Mouse (Mus musculus) G1E (cell line): ENCODE measurements around the gene Jarid2. TPM values are rescaled to one million over a fixed set of nuclear protein-coding genes. Genes with fewer than 3 reads are reported as not detected.

ENCODE experiments used
- ATAC-seq: 2 replicates; pipeline ENCODE4 v1.8.0; 2016; ENCODE audit warnings: mild to moderate bottlenecking; ENCODE audit not compliant: insufficient number of reproducible peaks, poor library complexity, low FRiP score, severe bottlenecking; ENCODE audit errors: extremely low read depth
- DNase-seq: peaks from one replicate; pipeline ENCODE4 v3.0.0; 2012; ENCODE audit warnings: low spot score
- H3K27me3 ChIP-seq: 2 replicates; pipeline ENCODE4 v1.6.1; 2012; ENCODE audit warnings: mild to moderate bottlenecking, low read length, inconsistent platforms; ENCODE audit not compliant: insufficient read depth
- H3K36me3 ChIP-seq: replicated peaks from 2 replicates; pipeline ENCODE3; 2012; ENCODE audit warnings: mild to moderate bottlenecking, inconsistent platforms
- H3K4me1 ChIP-seq: 2 replicates; pipeline ENCODE4 v1.6.1; 2012; ENCODE audit warnings: low read depth, low read length, inconsistent platforms, mixed read lengths; ENCODE audit not compliant: insufficient read depth
- H3K4me3 ChIP-seq: 2 replicates; pipeline ENCODE4 v1.5.1; 2012; ENCODE audit warnings: low read depth, mild to moderate bottlenecking, inconsistent platforms, low read length, moderate library complexity, mixed read lengths
- H3K9me3 ChIP-seq: replicated peaks from 2 replicates; pipeline ENCODE4 v1.6.1; 2012; ENCODE audit warnings: inconsistent platforms
- CTCF ChIP-seq: IDR thresholded peaks from 2 replicates; pipeline ENCODE4 v1.5.1; 2012; ENCODE audit warnings: low read depth, low read length, inconsistent platforms, mixed read lengths
- GATA1 ChIP-seq: IDR thresholded peaks from 2 replicates; pipeline ENCODE4 v1.6.1; 2012; ENCODE audit warnings: borderline replicate concordance, low read length, inconsistent platforms, mixed read lengths
- GATA2 ChIP-seq: IDR thresholded peaks from 2 replicates; pipeline ENCODE4 v1.6.1; 2012; ENCODE audit warnings: low read depth, low read length, inconsistent platforms, borderline replicate concordance
- POLR2AphosphoS5 ChIP-seq: IDR thresholded peaks from 2 replicates; pipeline ENCODE4 v1.6.1; 2012; ENCODE audit warnings: low read depth, low read length, inconsistent platforms; ENCODE audit not compliant: insufficient replicate concordance
- TAL1 ChIP-seq: conservative IDR thresholded peaks from 2 replicates; pipeline ENCODE4 v1.6.1; 2012; ENCODE audit warnings: low read depth, low read length, inconsistent platforms, mixed read lengths
- polyA plus RNA-seq: library from polyadenylated mRNA; stranded (reverse); fragments of >175 nt; gene quantifications from 2 replicates; pipeline ENCODE4 v1.2.3, GENCODE M21; 2012
- total RNA-seq, 2 experiments: library from RNA; stranded (forward) in 1 of 2; stranded (reverse) in 1 of 2; fragments of 200-1000 nt in 1 of 2; fragments of >200 nt in 1 of 2; fragmentation: Nextera tagmentation in 1 of 2; gene quantifications; 2 replicates each; pipeline ENCODE4 v1.2.3; 2014 to 2017

Jarid2 gene
- total and polyA plus RNA-seq, 3 experiments, result 29.9 to 93.6 (median 42.3) TPM

- H3K9me3 ChIP-seq, result no peaks in the 10 kb centered on the region
- H3K36me3 ChIP-seq, result peaks cover 49% of the 10 kb centered on the region
- no peak for DNase-seq
- no peak for ATAC-seq
- no peak overlapping the region for H3K4me3 ChIP-seq
- TF ChIP-seq TAL1, result no peak
- TF ChIP-seq GATA2, result no peak
- no peak for TF ChIP-seq CTCF
- TF ChIP-seq POLR2AphosphoS5, result no peak
- no peak for TF ChIP-seq GATA1
- no peaks in the 10 kb centered on the region for H3K4me1 ChIP-seq
- H3K27me3 ChIP-seq, result no peaks in the 10 kb centered on the region
Observed at GRCm38 (mm10) chr13:44876799-44877198, 147.5 kb downstream of the Jarid2 start.

DNA sequence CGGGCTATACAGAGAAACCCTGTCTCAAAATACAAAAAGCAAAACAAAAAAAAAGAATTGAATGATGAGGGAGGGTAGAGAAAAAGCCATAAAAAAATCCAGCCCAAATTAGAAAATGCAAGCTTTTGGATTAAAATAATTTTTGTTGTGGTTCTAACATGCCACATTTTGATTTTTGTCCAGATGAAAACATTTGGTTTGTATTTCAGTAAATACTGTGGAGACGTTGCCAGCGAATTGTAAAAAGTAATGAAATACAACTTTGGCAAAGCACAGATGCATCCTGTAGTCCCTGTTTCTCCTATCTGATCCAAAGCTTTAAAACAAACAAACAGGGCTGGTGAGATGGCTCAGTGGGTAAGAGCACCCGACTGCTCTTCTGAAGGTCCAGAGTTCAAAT is 151.7 kb downstream of the Jarid2 start:
- Histone ChIP-seq H3K36me3 (peaks cover 48% of the 10 kb centered on the region), H3K4me1 (no peaks in the 10 kb centered on the region), H3K27me3 (no peaks in the 10 kb centered on the region), H3K9me3 (no peaks in the 10 kb centered on the region), H3K4me3 (no peak overlapping the region)
- no peak for DNase-seq
- TF ChIP-seq POLR2AphosphoS5, result no peak
- TF ChIP-seq GATA1, result no peak
- TF ChIP-seq TAL1, result no peak
- TF ChIP-seq GATA2, result no peak
- no peak for TF ChIP-seq CTCF
- ATAC-seq, result no peak

GRCm38 (mm10) chr13:44886221-44886620 is 156.9 kb downstream of the Jarid2 start:
- Histone ChIP-seq H3K4me3 (no peak overlapping the region), H3K36me3 (peaks cover 44% of the 10 kb centered on the region), H3K4me1 (no peaks in the 10 kb centered on the region), H3K9me3 (no peaks in the 10 kb centered on the region), H3K27me3 (no peaks in the 10 kb centered on the region)
- no peak for ATAC-seq
- DNase-seq, result no peak
- TF ChIP-seq CTCF, result no peak
- TF ChIP-seq GATA1, result no peak
- TF ChIP-seq POLR2AphosphoS5, result no peak
- TF ChIP-seq GATA2, result no peak
- no peak for TF ChIP-seq TAL1

DNA sequence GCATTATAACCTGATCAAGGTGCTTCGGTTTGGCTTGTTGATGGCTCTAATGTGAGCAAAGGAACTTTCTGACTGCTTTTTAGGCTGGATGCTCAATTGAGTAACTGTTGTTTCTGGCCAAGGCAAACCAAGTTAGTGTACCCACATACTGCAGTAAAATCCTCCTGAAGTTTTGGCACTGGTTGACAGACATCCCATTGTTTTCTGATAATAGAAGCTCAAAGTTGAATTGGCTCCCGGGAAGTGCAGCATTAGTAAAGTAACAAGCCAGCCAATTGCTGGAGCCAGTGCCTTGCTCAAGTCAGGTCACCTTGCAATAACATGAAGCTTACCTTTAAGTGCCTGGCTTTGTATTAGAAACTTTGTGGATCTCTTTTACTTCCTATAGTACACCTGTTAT is 161.3 kb downstream of the Jarid2 start:
- ATAC-seq, result no peak
- no peak for DNase-seq
- Histone ChIP-seq H3K36me3 (peaks cover 67% of the 10 kb centered on the region), H3K4me1 (no peaks in the 10 kb centered on the region), H3K9me3 (no peaks in the 10 kb centered on the region), H3K4me3 (no peak overlapping the region), H3K27me3 (no peaks in the 10 kb centered on the region)
- TF ChIP-seq TAL1 (no peak), CTCF (no peak), GATA1 (no peak), GATA2 (no peak), POLR2AphosphoS5 (no peak)

DNA sequence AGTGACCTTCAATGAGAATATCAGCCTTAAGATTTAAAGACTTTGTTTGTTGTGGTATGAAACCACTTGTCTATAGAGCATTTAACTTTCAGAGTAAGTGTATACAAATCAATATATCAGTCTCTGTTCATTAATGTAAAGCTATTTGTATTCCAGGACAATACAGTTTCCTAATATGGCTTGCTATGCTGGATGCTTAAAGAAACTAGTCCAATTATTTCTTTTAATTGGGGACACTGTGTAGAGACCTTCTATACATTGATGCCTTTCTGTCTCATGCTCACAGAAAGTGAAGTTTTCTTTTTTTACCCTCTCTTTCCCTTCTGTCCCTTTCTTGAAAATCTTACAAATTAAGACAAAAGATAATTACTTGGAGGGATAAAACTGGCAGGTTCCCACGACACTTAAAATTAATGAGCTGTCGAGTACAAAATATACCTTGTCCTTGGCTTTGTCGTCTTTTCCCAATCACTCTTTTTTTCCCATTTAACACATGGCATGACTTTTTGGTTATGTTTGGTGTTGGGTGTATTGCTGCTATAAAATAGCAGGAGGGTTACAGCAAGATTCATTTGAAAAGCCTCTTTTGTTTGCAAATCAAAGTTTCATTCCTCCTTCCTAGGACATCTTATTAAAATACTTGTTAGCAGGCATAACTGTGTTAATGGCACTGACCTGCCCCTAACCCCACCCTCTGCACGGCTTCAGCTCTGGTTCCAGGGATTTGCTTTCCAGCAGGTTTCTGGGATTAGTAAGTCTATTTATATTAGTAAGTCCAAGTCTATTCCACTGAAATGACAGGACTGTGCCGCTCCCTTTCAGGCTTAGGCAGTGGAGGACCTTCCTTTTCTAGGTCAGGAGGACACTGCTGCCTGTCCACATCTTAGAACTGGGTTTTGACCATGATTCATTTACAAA is 162.8 kb downstream of the Jarid2 start:
- H3K4me1 ChIP-seq, result no peaks in the 10 kb centered on the region
- ATAC-seq, result no peak

DNA sequence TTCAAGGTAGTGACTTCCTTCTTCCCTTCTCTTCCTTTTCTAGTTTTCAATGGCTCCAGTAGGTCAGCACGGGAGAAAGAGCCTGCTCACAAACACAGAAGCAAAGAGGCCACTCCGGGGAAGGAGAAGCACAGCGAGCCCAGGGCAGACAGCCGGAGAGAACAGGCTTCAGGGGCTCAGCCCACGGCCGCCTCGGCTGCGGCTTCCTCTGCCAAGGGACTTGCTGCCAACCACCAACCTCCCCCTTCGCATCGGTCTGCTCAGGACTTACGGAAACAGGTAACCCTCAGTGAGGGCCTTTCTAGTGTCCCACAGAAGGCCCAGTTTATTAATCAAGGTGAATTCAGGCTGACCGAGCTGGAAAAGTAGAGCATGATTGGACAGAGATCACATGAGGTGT is 166.9 kb downstream of the Jarid2 start:
- H3K36me3 ChIP-seq, result peaks cover 83% of the 10 kb centered on the region
- H3K9me3 ChIP-seq, result no peaks in the 10 kb centered on the region
- TF ChIP-seq TAL1 (no peak), GATA1 (no peak), POLR2AphosphoS5 (no peak), GATA2 (no peak), CTCF (no peak)
- ATAC-seq (no peak), DNase-seq (no peak)
- H3K27me3 ChIP-seq, result no peaks in the 10 kb centered on the region
- no peaks in the 10 kb centered on the region for H3K4me1 ChIP-seq
- H3K4me3 ChIP-seq, result no peak overlapping the region

More for the DNA sequence above, 162.8 kb downstream of the Jarid2 start:
- no peak for DNase-seq
- no peaks in the 10 kb centered on the region for H3K27me3 ChIP-seq
- H3K9me3 ChIP-seq, result no peaks in the 10 kb centered on the region
- peaks cover 70% of the 10 kb centered on the region for H3K36me3 ChIP-seq
- H3K4me3 ChIP-seq, result no peak overlapping the region
- TF ChIP-seq POLR2AphosphoS5 (no peak), CTCF (no peak), TAL1 (no peak), GATA1 (no peak), GATA2 (no peak)
